Mouse (Mus musculus) lung, adult 10 weeks (tissue): ENCODE measurements around the gene Unc13b. TPM values are rescaled to one million over a fixed set of nuclear protein-coding genes. Genes with fewer than 3 reads are reported as not detected.

Experiments
- polyA plus RNA-seq: library from polyadenylated mRNA; stranded (reverse); fragments of 350-450 nt; fragmentation: Illumina TruSeq; extraction: RNeasy Lipid Tissue Mini Kit (QIAGEN cat#74804); gene quantifications from one replicate; pipeline ENCODE4 v1.2.3, GENCODE M21; 2014; ENCODE audit warnings: low read depth, low replicate concordance; ENCODE audit not compliant: insufficient read depth

Gene Unc13b
- 6.3 TPM for polyA plus RNA-seq

GRCm38 (mm10) chr4:43058753-43059654 is at the start of gene Unc13b:
Gene Unc13b, plus strand, starts transcription at chr4:43058953.

GRCm38 (mm10) chr4:43010161-43011038 is 48.4 kb upstream of the Unc13b start, which contains the start of gene Fancg:
Gene Fancg, minus strand, starts transcription at chr4:43010506.

GRCm38 (mm10) chr4:43025084-43025960 is 33.4 kb upstream of the Unc13b start, which contains the start of gene Pigo:
Gene Pigo, minus strand, starts transcription at chr4:43025819.

GRCm38 (mm10) chr4:43031237-43031995 is 27.3 kb upstream of the Unc13b start, which contains the start of gene Stoml2:
Gene Stoml2, minus strand, starts transcription at chr4:43031710.

GRCm38 (mm10) chr4:43045659-43046302 is 13.0 kb upstream of the Unc13b start, which contains the start of gene Fam214b:
Gene Fam214b, minus strand, starts transcription at chr4:43046220.

GRCm38 (mm10) chr4:43266623-43267322 is 208.0 kb downstream of the Unc13b start, which contains the start of gene Atp8b5:
Gene Atp8b5, plus strand, starts transcription at chr4:43267159.

Other genes with a start within 250 kb of the Unc13b start
- not detected for gene Fam205a1, start 205.1 kb upstream of the Unc13b start, polyA plus RNA-seq
- not detected for gene Gm12394, start 202.2 kb upstream of the Unc13b start, polyA plus RNA-seq
- gene Fam205c, start 184.7 kb upstream of the Unc13b start, polyA plus RNA-seq, result not detected
- gene Phf24, start 142.3 kb upstream of the Unc13b start, polyA plus RNA-seq, result 2.3 TPM
- 16.1 TPM for gene Dnajb5, start 109.1 kb upstream of the Unc13b start, polyA plus RNA-seq
- gene 1700022I11Rik, start 89.3 kb upstream of the Unc13b start, polyA plus RNA-seq, result not detected
- 114 TPM for gene Vcp, start 58.4 kb upstream of the Unc13b start, polyA plus RNA-seq
- gene Fancg, start 48.4 kb upstream of the Unc13b start, polyA plus RNA-seq, result 3.8 TPM
- 5.6 TPM for gene Pigo, start 33.1 kb upstream of the Unc13b start, polyA plus RNA-seq
- gene Stoml2, start 27.2 kb upstream of the Unc13b start, polyA plus RNA-seq, result 55.6 TPM
- gene Fam214b, start 12.7 kb upstream of the Unc13b start, polyA plus RNA-seq, result 9.5 TPM
- gene Atp8b5, start 208.2 kb downstream of the Unc13b start, polyA plus RNA-seq, result 0.08 TPM